Mouse (Mus musculus) kidney, postnatal 0 days (tissue): ENCODE results near the gene Mob3a. TPM values are rescaled to one million over a fixed set of nuclear protein-coding genes. Genes with fewer than 3 reads are reported as not detected.
A peak's percentile ranks its signal among the peaks of the same experiment; 100 is the strongest.

Source experiments
- ATAC-seq: fragments of 200-750 bp; cut with Nextera tagmentation; replicated peaks from 2 replicates; pipeline ENCODE4 v1.8.0; 2017; ENCODE audit warnings: low read depth, moderate number of reproducible peaks, moderate TSS enrichment, moderate library complexity; ENCODE audit not compliant: low FRiP score
- DNase-seq: peaks from one replicate; pipeline ENCODE4 v3.0.0-alpha.2; 2016; ENCODE audit warnings: low spot score
- H3K27ac ChIP-seq: fragments of 300-500 bp; sonication (generic); 2 replicates; pipeline ENCODE4 v1.5.1; 2014; ENCODE audit warnings: mild to moderate bottlenecking
- H3K27me3 ChIP-seq: fragments of 300-500 bp; sonication (generic); 2 replicates; pipeline ENCODE4 v1.6.1; 2014; ENCODE audit warnings: low read length, mixed read lengths; ENCODE audit not compliant: insufficient read depth
- H3K36me3 ChIP-seq: fragments of 300-500 bp; sonication (generic); 2 replicates; pipeline ENCODE4 v1.6.1; 2014; ENCODE audit warnings: low read length, mixed read lengths; ENCODE audit not compliant: insufficient read depth
- H3K4me1 ChIP-seq: fragments of 300-500 bp; sonication (generic); replicated peaks from 2 replicates; pipeline ENCODE4 v1.6.1; 2014; ENCODE audit warnings: antibody characterized with exemption, low read length, mixed read lengths; ENCODE audit not compliant: insufficient read depth
- H3K4me2 ChIP-seq: fragments of 300-500 bp; sonication (generic); 2 replicates; pipeline ENCODE4 v1.6.1; 2014; ENCODE audit warnings: mild to moderate bottlenecking, low read length, moderate library complexity, mixed read lengths
- H3K4me3 ChIP-seq: fragments of 300-500 bp; sonication (generic); replicated peaks from 2 replicates; pipeline ENCODE4 v1.5.1; 2014; ENCODE audit warnings: low read depth, low read length
- H3K9ac ChIP-seq: fragments of 300-500 bp; sonication (generic); 2 replicates; pipeline ENCODE4 v1.6.1; 2014; ENCODE audit warnings: low read depth, low read length
- H3K9me3 ChIP-seq: fragments of 300-500 bp; sonication (generic); replicated peaks from 2 replicates; pipeline ENCODE4 v1.6.1; 2016; ENCODE audit warnings: low read length, inconsistent platforms, mixed read lengths
- CTCF ChIP-seq: IDR thresholded peaks from 2 replicates; pipeline ENCODE4 v1.5.1; 2016; ENCODE audit warnings: antibody characterized with exemption, low read depth, mild to moderate bottlenecking, moderate library complexity
- WGBS: fragments of 180-500 bp; shearing (Covaris S2); extraction: QIAGEN DNeasy Blood & Tissue Kit; methylation state at CpG from one replicate; pipeline ENCODE4 v1.1.7; 2014; 5-methylcytosine and 5-hydroxymethylcytosine counted together
- polyA plus RNA-seq: library from polyadenylated mRNA; unstranded; fragments of >200 nt; fragmentation: Nextera tagmentation; extraction: Ambion mirVana; gene quantifications from 2 replicates; pipeline ENCODE4 v1.2.1, GENCODE M21; 2015

Gene Mob3a
- polyA plus RNA-seq, 1 experiment from 2014 or later, result 22.3 TPM

GRCm38 (mm10) chr10:80646936-80647335, 54.8 kb downstream of the Mob3a start:
- 89% methylated on average over 10 of the region's 10 CpGs for WGBS
- H3K4me3 ChIP-seq, result no peak overlapping the region
- H3K36me3 ChIP-seq, result peaks cover 33% of the 10 kb centered on the region

GRCm38 (mm10) chr10:80635345-80635744, 66.4 kb downstream of the Mob3a start:
- Histone ChIP-seq H3K4me1 (no peaks in the 10 kb centered on the region), H3K36me3 (peaks cover 56% of the 10 kb centered on the region), H3K9me3 (no peaks in the 10 kb centered on the region), H3K27ac (no peak overlapping the region), H3K4me2 (no peak overlapping the region), H3K4me3 (no peak overlapping the region), H3K9ac (no peak overlapping the region), H3K27me3 (no peaks in the 10 kb centered on the region)
- DNase-seq, result no peak
- no peak for TF ChIP-seq CTCF
- 66% methylated on average over 6 of the region's 6 CpGs for WGBS
- peak; percentile 7; the same call in 1 of the 2 replicates for ATAC-seq

More at GRCm38 (mm10) chr10:80646936-80647335, 54.8 kb downstream of the Mob3a start:
- DNase-seq (no peak), ATAC-seq (no peak)
- no peak for TF ChIP-seq CTCF
- 0 out of 2 replicates have a peak, but pooled peaks cover 5% of the 10 kb centered on the region for H3K4me1 ChIP-seq
- H3K4me2 ChIP-seq, result no peak overlapping the region
- H3K27ac ChIP-seq, result no peak overlapping the region
- H3K9me3 ChIP-seq, result no peaks in the 10 kb centered on the region
- H3K9ac ChIP-seq, result no peak overlapping the region
- no peaks in the 10 kb centered on the region for H3K27me3 ChIP-seq

Other genes with a start within 250 kb of the Mob3a start
- not detected in 2 replicates for gene Onecut3, start 207.1 kb downstream of the Mob3a start, polyA plus RNA-seq
- 0.09 and 0.16 TPM in 2 replicates for gene Atp8b3, start 162.9 kb downstream of the Mob3a start, polyA plus RNA-seq
- gene Rexo1, start 140.4 kb downstream of the Mob3a start, polyA plus RNA-seq, result 16.8 and 17.3 TPM in 2 replicates
- gene Klf16, start 124.7 kb downstream of the Mob3a start, polyA plus RNA-seq, result 8.1 and 8.8 TPM in 2 replicates
- gene Abhd17a, start 111.6 kb downstream of the Mob3a start, polyA plus RNA-seq, result 104 and 121 TPM in 2 replicates
- 80.7 and 87.2 TPM in 2 replicates for gene Scamp4, start 99.1 kb downstream of the Mob3a start, polyA plus RNA-seq
- gene Adat3, start 99.1 kb downstream of the Mob3a start, polyA plus RNA-seq, result 5.0 and 6.1 TPM in 2 replicates
- 1.4 TPM in 2 replicates for gene Gm49322, start 96.0 kb downstream of the Mob3a start, polyA plus RNA-seq
- 137 and 139 TPM in 2 replicates for gene Csnk1g2, start 79.1 kb downstream of the Mob3a start, polyA plus RNA-seq
- gene Btbd2, start 44.9 kb downstream of the Mob3a start, polyA plus RNA-seq, result 62.7 and 64.5 TPM in 2 replicates
- gene Mknk2, start 23.9 kb downstream of the Mob3a start, polyA plus RNA-seq, result 75.8 and 85.5 TPM in 2 replicates
- 22.4 and 24.5 TPM in 2 replicates for gene Izumo4, start 207 bp upstream of the Mob3a start, polyA plus RNA-seq
- gene Ap3d1, start 40.3 kb upstream of the Mob3a start, polyA plus RNA-seq, result 54.2 and 58.3 TPM in 2 replicates
- 9.7 and 9.9 TPM in 2 replicates for gene Dot1l, start 53.2 kb upstream of the Mob3a start, polyA plus RNA-seq
- gene Sf3a2, start 96.2 kb upstream of the Mob3a start, polyA plus RNA-seq, result 57.1 and 61.9 TPM in 2 replicates
- 83.7 and 86.6 TPM in 2 replicates for gene Plekhj1, start 96.6 kb upstream of the Mob3a start, polyA plus RNA-seq
- gene Amh, start 103.3 kb upstream of the Mob3a start, polyA plus RNA-seq, result 0.09 TPM in 1 of 2 replicates, not detected in the other
- 4.0 and 4.6 TPM in 2 replicates for gene Jsrp1, start 111.5 kb upstream of the Mob3a start, polyA plus RNA-seq
- gene Oaz1, start 124.7 kb upstream of the Mob3a start, polyA plus RNA-seq, result 1,422 and 1,480 TPM in 2 replicates
- gene Lingo3, start 142.1 kb upstream of the Mob3a start, polyA plus RNA-seq, result 0.61 and 0.89 TPM in 2 replicates
- gene Lsm7, start 153.2 kb upstream of the Mob3a start, polyA plus RNA-seq, result 269 and 270 TPM in 2 replicates
- gene Sppl2b, start 153.3 kb upstream of the Mob3a start, polyA plus RNA-seq, result 34.3 and 36.1 TPM in 2 replicates
- 0.04 TPM in 1 of 2 replicates, not detected in the other for gene Tmprss9, start 169.9 kb upstream of the Mob3a start, polyA plus RNA-seq
- 434 and 437 TPM in 2 replicates for gene Timm13, start 199.0 kb upstream of the Mob3a start, polyA plus RNA-seq
- 21.9 and 26.0 TPM in 2 replicates for gene Lmnb2, start 216.3 kb upstream of the Mob3a start, polyA plus RNA-seq
- 17.4 and 20.8 TPM in 2 replicates for gene Gadd45b, start 228.1 kb upstream of the Mob3a start, polyA plus RNA-seq